In the genomic region with DNA sequence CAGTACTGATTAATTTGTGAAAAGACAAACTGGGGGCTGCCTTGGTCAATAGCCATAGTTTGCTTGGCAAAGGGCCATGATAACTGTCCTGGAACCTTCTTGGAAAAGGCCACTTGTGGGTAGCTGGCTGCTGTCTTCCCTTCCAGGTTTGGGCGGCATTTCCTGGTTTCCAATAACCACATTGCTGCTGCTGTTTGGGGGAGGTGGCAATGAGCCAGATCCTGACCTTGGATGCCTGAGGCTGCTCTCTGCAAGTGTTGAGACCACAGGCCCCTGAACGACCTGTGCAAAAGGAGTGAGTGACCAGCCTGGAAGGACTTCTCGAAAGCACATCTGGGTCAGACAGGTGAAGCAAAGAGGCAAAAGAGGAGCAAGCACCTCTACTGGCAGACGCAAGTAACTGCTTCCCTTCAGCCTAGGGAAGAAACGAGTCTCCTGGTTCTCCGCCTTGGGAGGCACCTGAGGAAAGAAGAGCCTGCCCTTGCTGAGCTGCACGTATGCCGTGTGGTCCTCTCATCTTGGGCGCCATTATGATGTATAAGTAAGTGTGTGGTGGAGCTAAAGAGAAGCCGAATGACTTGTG, we compare ENCODE assay signal across 11 mouse cellular contexts.
DNase-seq lines count a peak whose midpoint lies in the region; ATAC-seq lines count a peak whose summit lies in the region.
"Had no signal": no experiment of that assay in that cellular context is flagged by ENCODE, and none has a peak within 500 bp of the region (broad histone marks: within the 10 kb centered on the region; RNA-seq: fewer than 3 reads in every experiment).

No protein-coding gene starts in this region.

- no peak overlapping the region for H3K4me3 ChIP-seq in kidney, embryonic 16.5 days (ENCODE audit: low read length)
- H3K4me3 ChIP-seq in neural tube, embryonic 15.5 days (replicated peaks), result no peak overlapping the region
- H3K4me3 ChIP-seq: forebrain, embryonic 15.5 days had no signal

- WGBS in kidney, embryonic 16.5 days, result 53% methylated on average over 10 of the region's 10 CpGs
- 57% methylated on average over 10 of the region's 10 CpGs for WGBS in neural tube, embryonic 15.5 days

- peak; percentile 38 to 39 for DNase-seq in cerebellum, postnatal 10 days
- peak; percentile 42 for DNase-seq in kidney, postnatal 10 days
- DNase-seq in testis, postnatal 10 days (ENCODE audit: low spot score), result peak; percentile 62
- DNase-seq in testis, postnatal 14 days (ENCODE audit: low spot score), result no peak
- DNase-seq: thymus, postnatal 14 days had no signal

- H3K27me3 ChIP-seq in kidney, embryonic 16.5 days (ENCODE audit: insufficient read depth, low read length), result no peaks in the 10 kb centered on the region
- H3K27me3 ChIP-seq in neural tube, embryonic 15.5 days (replicated peaks), result peaks cover 19% of the 10 kb centered on the region

- no peak overlapping the region for H3K9ac ChIP-seq in kidney, embryonic 16.5 days (replicated peaks; ENCODE audit: low read length)
- H3K9ac ChIP-seq in neural tube, embryonic 15.5 days (replicated peaks), result no peak overlapping the region
- H3K9ac ChIP-seq: forebrain, embryonic 15.5 days had no signal

- no peaks in the 10 kb centered on the region for H3K9me3 ChIP-seq in kidney, embryonic 16.5 days (ENCODE audit: low read length)
- H3K9me3 ChIP-seq in neural tube, embryonic 15.5 days (replicated peaks), result no peaks in the 10 kb centered on the region
- H3K9me3 ChIP-seq: forebrain, embryonic 15.5 days; heart, embryonic 10.5 days had no signal

- H3K36me3 ChIP-seq in kidney, embryonic 16.5 days (ENCODE audit: insufficient read depth, low read length), result no peaks in the 10 kb centered on the region
- no peaks in the 10 kb centered on the region for H3K36me3 ChIP-seq in neural tube, embryonic 15.5 days
- H3K36me3 ChIP-seq: forebrain, embryonic 15.5 days; heart, embryonic 10.5 days had no signal

- no peak overlapping the region for H3K4me2 ChIP-seq in kidney, embryonic 16.5 days (replicated peaks; ENCODE audit: low read depth, low read length)
- no peak overlapping the region for H3K4me2 ChIP-seq in neural tube, embryonic 15.5 days
- H3K4me2 ChIP-seq: forebrain, embryonic 15.5 days had no signal

- ATAC-seq in cerebellum, adult (ENCODE audit: insufficient number of reproducible peaks, low FRiP score, low TSS enrichment), result no peak
- ATAC-seq in kidney, embryonic 16.5 days (ENCODE audit: low FRiP score, low TSS enrichment), result no peak; the same call in 1 of the 2 replicates
- no peak for ATAC-seq in neural tube, embryonic 15.5 days (ENCODE audit: low FRiP score)
- ATAC-seq in granulocyte monocyte progenitor cell, adult 5-6 weeks (replicated peaks; ENCODE audit: poor library complexity, severe bottlenecking), result no peak

- peaks cover 15% of the 10 kb centered on the region for H3K4me1 ChIP-seq in kidney, embryonic 16.5 days (ENCODE audit: insufficient read depth, low read length)
- peaks cover 35% of the 10 kb centered on the region for H3K4me1 ChIP-seq in neural tube, embryonic 15.5 days

- no peak overlapping the region for H3K27ac ChIP-seq in kidney, embryonic 16.5 days (ENCODE audit: low read length)
- no peak overlapping the region for H3K27ac ChIP-seq in neural tube, embryonic 15.5 days (replicated peaks)
- H3K27ac ChIP-seq: forebrain, embryonic 15.5 days had no signal
